Mouse (Mus musculus): ENCODE data around the gene Olfr544.

DNA sequence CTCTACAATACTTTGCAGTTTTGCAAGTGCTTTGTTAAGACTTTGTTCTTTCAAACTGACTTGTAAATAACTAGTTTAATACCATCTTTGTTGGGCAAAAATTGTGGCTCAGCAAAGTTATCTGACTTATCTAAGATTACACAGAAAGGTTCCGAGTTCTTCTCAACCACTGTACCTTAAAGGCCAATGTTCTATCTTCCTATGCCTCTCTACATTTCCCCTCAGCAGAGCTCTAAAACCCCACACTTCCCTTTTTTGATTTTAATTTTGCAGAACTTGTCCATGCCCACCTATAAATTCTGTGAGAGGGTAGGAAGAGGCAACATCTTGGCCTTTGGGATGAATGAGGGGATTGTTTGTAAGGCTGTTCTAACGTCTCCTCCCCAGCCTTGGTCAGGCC, 53.8 kb downstream of the Olfr544 start:
- TF ChIP-seq CTCF (conservative IDR thresholded peaks at IDR 0.05; ENCODE audit: low read length) (no peak), POU5F1 (IDR thresholded peaks at IDR 0.05; ENCODE audit: borderline replicate concordance, low read length) (no peak), NANOG (IDR thresholded peaks at IDR 0.05; ENCODE audit: borderline replicate concordance, low read length) (no peak)

All from E14TG2a.4 (cell line).